Mouse (Mus musculus): Measurements from ENCODE around the gene 1110032F04Rik.

GRCm38 (mm10) chr3:68904902-68905778 lies 35.8 kb downstream of the 1110032F04Rik start:
- no peak; the same call in 1 of the 2 replicates for TF ChIP-seq BHLHE40 (IDR thresholded peaks at IDR 0.05; ENCODE audit: low read depth, low read length)
- no peak for TF ChIP-seq CTCF (conservative IDR thresholded peaks at IDR 0.05 in 1 of 2, IDR thresholded peaks at IDR 0.05 in 1 of 2; ENCODE audit: low read depth in 2 of 2, low read length in 2 of 2)
- TF ChIP-seq ZNF384 (IDR thresholded peaks at IDR 0.05; ENCODE audit: low read depth, low read length), result no peak

Data from CH12.LX (cell line).